Mouse (Mus musculus) olfactory bulb, adult 2 months (tissue): ENCODE results near the gene Zfp473.

Experiments used
- CTCF ChIP-seq: fragments of 200-500 bp; IDR thresholded peaks from 2 replicates; pipeline ENCODE4 v1.5.1; 2012; ENCODE audit warnings: low read depth, mild to moderate bottlenecking, low read length, moderate library complexity; ENCODE audit not compliant: insufficient read depth
- POLR2A ChIP-seq: fragments of 200-500 bp; IDR thresholded peaks from 2 replicates; pipeline ENCODE4 v1.6.1; 2012; ENCODE audit warnings: mild to moderate bottlenecking, low read depth, low read length, moderate library complexity; ENCODE audit not compliant: insufficient read depth

- TF ChIP-seq CTCF (no peak), POLR2A (no peak)
Measured at GRCm38 (mm10) chr7:44768129-44768528, 17.3 kb upstream of the Zfp473 start.
